Mouse (Mus musculus) inflammation-experienced regulatory T-cells (primary cell): ENCODE results near the gene Pold2. TPM values are rescaled to one million over a fixed set of nuclear protein-coding genes. Genes with fewer than 3 reads are reported as not detected.

Source experiments
- polyA plus RNA-seq, 2 experiments: library from polyadenylated mRNA; unstranded; fragments of 100-300 nt; shearing (Covaris generic); gene quantifications; one replicate each; pipeline ENCODE4 v1.2.1; 2017

The Pold2 gene
- polyA plus RNA-seq, result 10 to 100 TPM; 57.6 to 75.9 TPM

GRCm38 (mm10) chr11:5877921-5878526 is at the start of gene Pold2:
Pold2 (minus strand) TSS chr11:5878292.

GRCm38 (mm10) chr11:5898531-5898930 is 20.4 kb upstream of the Pold2 start, which contains the start of gene Myl7:
Myl7 (minus strand) TSS chr11:5898782.

GRCm38 (mm10) chr11:5861678-5862393 is 16.3 kb downstream of the Pold2 start, which contains the start of gene Aebp1:
Aebp1 (plus strand) TSS chr11:5861947.

GRCm38 (mm10) chr11:5837251-5838246 is 40.5 kb downstream of the Pold2 start, which contains the start of gene Polm:
Polm (minus strand) TSS chr11:5838016.

Other genes with a start within 250 kb of the Pold2 start
- gene Mrps24, start 162.6 kb downstream of the Pold2 start, polyA plus RNA-seq, result 100 to 1,000 TPM; 151 to 176 TPM
- 10 to 100 TPM; 25.7 to 30.3 TPM for gene Urgcp, start 115.9 kb downstream of the Pold2 start, polyA plus RNA-seq
- 100 to 1,000 TPM; 259 to 276 TPM for gene Dbnl, start 89.8 kb downstream of the Pold2 start, polyA plus RNA-seq
- gene Pgam2, start 74.6 kb downstream of the Pold2 start, polyA plus RNA-seq, result 1 to 10 TPM; 2.7 to 2.9 TPM
- 10 to 100 TPM; 36.3 to 36.9 TPM for gene Polm, start 40.3 kb downstream of the Pold2 start, polyA plus RNA-seq
- gene Aebp1, start 16.3 kb downstream of the Pold2 start, polyA plus RNA-seq, result 1 to 10 TPM in 1 of 2 experiments, under 1 TPM in 1; 0.55 to 1.2 TPM
- not detected for gene Myl7, start 20.5 kb upstream of the Pold2 start, polyA plus RNA-seq
- 1 to 10 TPM in 1 of 2 experiments, not detected in 1; 1.0 TPM for gene Gck, start 71.8 kb upstream of the Pold2 start, polyA plus RNA-seq
- gene Ykt6, start 77.4 kb upstream of the Pold2 start, polyA plus RNA-seq, result 10 to 100 TPM; 36.4 to 42.3 TPM
- gene Camk2b, start 188.1 kb upstream of the Pold2 start, polyA plus RNA-seq, result 10 to 100 TPM in 1 of 2 experiments, 1 to 10 TPM in 1; 6.3 to 18.0 TPM